Mouse (Mus musculus) heart, embryonic 14.5 days (tissue): ENCODE results near the gene Lpar3. TPM values are rescaled to one million over a fixed set of nuclear protein-coding genes. Genes with fewer than 3 reads are reported as not detected.
A peak's percentile ranks its signal among the peaks of the same experiment; 100 is the strongest.

Source experiments
- ATAC-seq: fragments of 200-750 bp; cut with Nextera tagmentation; 2 replicates; pipeline ENCODE4 v1.8.0; 2017; ENCODE audit warnings: low read depth, moderate TSS enrichment; ENCODE audit not compliant: insufficient number of reproducible peaks, insufficient read depth, low FRiP score
- H3K27ac ChIP-seq, 2 experiments: fragments of 200-500 bp in 1 of 2; fragments of 300-500 bp in 1 of 2; sonication (generic) in 1 of 2; replicated peaks in 1 of 2; 2 replicates each; pipeline ENCODE4 v1.5.1; 2012 to 2014; ENCODE audit warnings: low read depth in 2 of 2, low read length in 2 of 2, control low read depth in 1 of 2, mild to moderate bottlenecking in 1 of 2, mixed read lengths in 1 of 2; ENCODE audit not compliant: control insufficient read depth in 1 of 2, insufficient read depth in 1 of 2
- H3K27me3 ChIP-seq: fragments of 300-500 bp; sonication (generic); 2 replicates; pipeline ENCODE4 v1.6.1; 2014; ENCODE audit warnings: mild to moderate bottlenecking, low read length, control low read depth; ENCODE audit not compliant: control insufficient read depth, insufficient read depth
- H3K36me3 ChIP-seq: fragments of 300-500 bp; sonication (generic); 2 replicates; pipeline ENCODE4 v1.6.1; 2014; ENCODE audit warnings: mild to moderate bottlenecking, control low read depth, low read length, mixed read lengths; ENCODE audit not compliant: control insufficient read depth, insufficient read depth
- H3K4me1 ChIP-seq, 2 experiments: fragments of 200-500 bp in 1 of 2; fragments of 300-500 bp in 1 of 2; sonication (generic) in 1 of 2; 2 replicates each; pipeline ENCODE4 v1.6.1; 2012 to 2014; ENCODE audit warnings: low read length in 2 of 2, control low read depth in 1 of 2, mixed read lengths in 1 of 2; ENCODE audit not compliant: control insufficient read depth in 2 of 2, insufficient read depth in 2 of 2
- H3K4me2 ChIP-seq: fragments of 300-500 bp; sonication (generic); 2 replicates; pipeline ENCODE4 v1.6.1; 2014; ENCODE audit warnings: mild to moderate bottlenecking, low read length
- H3K4me3 ChIP-seq, 2 experiments: fragments of 200-500 bp in 1 of 2; fragments of 300-500 bp in 1 of 2; sonication (generic) in 1 of 2; 2 replicates each; pipeline ENCODE4 v1.5.1; 2012 to 2014; ENCODE audit warnings: low read length in 2 of 2, mild to moderate bottlenecking in 2 of 2, control low read depth in 1 of 2, low read depth in 1 of 2, moderate library complexity in 1 of 2; ENCODE audit not compliant: control insufficient read depth in 1 of 2, insufficient read depth in 1 of 2
- H3K9ac ChIP-seq: fragments of 300-500 bp; sonication (generic); 2 replicates; pipeline ENCODE4 v1.6.1; 2014; ENCODE audit warnings: mild to moderate bottlenecking, low read length
- H3K9me3 ChIP-seq: fragments of 300-500 bp; sonication (generic); 2 replicates; pipeline ENCODE4 v1.6.1; 2016; ENCODE audit warnings: low read length, control low read depth; ENCODE audit not compliant: control insufficient read depth
- WGBS: fragments of 180-500 bp; shearing (Covaris S2); extraction: QIAGEN DNeasy Blood & Tissue Kit; methylation state at CpG from one replicate; pipeline ENCODE4 v1.1.7; 2014; 5-methylcytosine and 5-hydroxymethylcytosine counted together
- polyA plus RNA-seq: library from polyadenylated mRNA; unstranded; fragments of >200 nt; fragmentation: Nextera tagmentation; extraction: Ambion mirVana; gene quantifications from 2 replicates; pipeline ENCODE4 v1.2.1, GENCODE M21; 2014

Gene Lpar3
- polyA plus RNA-seq, 1 experiment from 2014 or later: 46.3 TPM

DNA sequence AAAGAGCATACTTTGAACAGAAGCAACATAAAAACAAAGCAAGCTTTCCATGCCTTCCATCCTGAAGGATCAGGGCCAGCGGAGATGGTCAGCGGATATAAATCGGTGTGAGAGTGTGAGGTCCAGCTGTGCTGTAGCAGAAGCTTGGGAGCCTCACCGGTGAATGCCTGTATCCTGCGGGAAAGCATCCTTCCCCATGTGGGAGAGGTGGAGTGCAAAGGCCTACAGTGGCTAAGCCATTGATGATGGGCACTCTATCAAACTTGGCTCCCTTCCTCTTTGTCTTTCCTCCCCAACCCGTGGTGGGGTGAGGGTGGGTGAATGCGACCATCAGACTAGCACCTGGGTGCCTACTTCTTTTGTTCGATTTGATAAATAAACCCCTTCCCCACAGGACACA lies 88.8 kb downstream of the Lpar3 start:
- Histone ChIP-seq H3K4me1 (peaks cover 17 to 24% of the 10 kb centered on the region in 2 experiments), H3K27ac (no peak overlapping the region), H3K4me2 (no peak overlapping the region), H3K4me3 (no peak overlapping the region), H3K36me3 (no peaks in the 10 kb centered on the region), H3K9me3 (no peaks in the 10 kb centered on the region), H3K27me3 (no peaks in the 10 kb centered on the region), H3K9ac (no peak overlapping the region)
- no peak for ATAC-seq
- 78% methylated on average over 8 of the region's 8 CpGs for WGBS

- Histone ChIP-seq H3K36me3 (no peaks in the 10 kb centered on the region), H3K4me2 (no peak overlapping the region), H3K9ac (no peak overlapping the region), H3K27ac (no peak overlapping the region; a peak in 1 of 4 replicates), H3K9me3 (no peaks in the 10 kb centered on the region), H3K4me1 (peaks cover 17 to 24% of the 10 kb centered on the region in 2 experiments), H3K4me3 (no peak overlapping the region), H3K27me3 (no peaks in the 10 kb centered on the region)
- 23% methylated on average over 9 of the region's 9 CpGs for WGBS
- no peak for ATAC-seq
Measured at GRCm38 (mm10) chr3:146311121-146311538, 90.4 kb downstream of the Lpar3 start.

DNA sequence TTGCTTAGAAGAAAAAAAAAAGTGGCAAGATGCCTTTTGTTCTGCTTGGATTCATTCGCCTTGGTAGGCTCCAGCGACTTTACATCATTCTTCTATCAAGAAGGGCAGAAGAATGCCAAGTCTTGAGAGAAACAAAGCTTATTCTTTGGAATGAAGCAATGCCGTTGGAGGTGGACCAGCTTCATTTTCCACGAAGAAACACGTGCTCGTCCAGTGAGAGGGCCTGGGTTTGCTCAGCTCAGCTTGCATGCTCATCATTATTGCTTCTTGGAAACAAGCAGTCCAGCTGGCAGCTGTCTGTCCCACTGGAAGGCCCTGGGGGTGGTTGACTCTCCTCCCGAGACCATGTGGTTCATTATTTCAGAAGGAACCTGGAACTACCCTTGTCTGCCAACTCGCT lies 94.7 kb downstream of the Lpar3 start:
- Histone ChIP-seq H3K4me3 (no peak overlapping the region), H3K4me2 (no peak overlapping the region), H3K9me3 (no peaks in the 10 kb centered on the region), H3K36me3 (no peaks in the 10 kb centered on the region), H3K27ac (no peak overlapping the region), H3K4me1 (peaks cover 14 to 26% of the 10 kb centered on the region in 2 experiments), H3K9ac (no peak overlapping the region), H3K27me3 (no peaks in the 10 kb centered on the region)
- ATAC-seq: no peak
- WGBS: 90% methylated on average over 8 of the region's 8 CpGs

DNA sequence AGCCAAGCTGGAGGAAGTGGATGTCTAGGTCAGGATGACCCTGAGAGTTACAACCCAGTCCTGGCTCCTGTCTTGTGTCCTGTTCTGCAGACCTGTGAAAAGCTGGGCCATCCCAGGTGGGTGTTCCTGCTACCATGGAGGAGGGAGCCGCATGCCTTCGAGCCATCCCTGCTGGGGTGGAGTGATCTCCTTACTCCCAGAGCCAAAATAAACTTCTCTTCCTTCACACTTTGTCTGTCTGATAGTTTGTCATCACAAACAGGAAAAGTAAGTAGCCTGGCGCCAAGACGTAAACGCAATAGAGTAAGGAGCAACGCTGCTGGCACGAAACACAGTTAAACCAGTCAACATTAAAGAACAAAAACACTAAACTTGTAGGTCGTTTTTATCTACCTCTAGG lies 95.5 kb downstream of the Lpar3 start:
- Histone ChIP-seq H3K36me3 (no peaks in the 10 kb centered on the region), H3K4me3 (no peak overlapping the region), H3K4me2 (no peak overlapping the region), H3K27me3 (no peaks in the 10 kb centered on the region), H3K9me3 (no peaks in the 10 kb centered on the region), H3K9ac (no peak overlapping the region), H3K4me1 (peaks cover 8 to 20% of the 10 kb centered on the region in 2 experiments), H3K27ac (no peak overlapping the region)
- no peak for ATAC-seq
- 78% methylated on average over 8 of the region's 8 CpGs for WGBS

GRCm38 (mm10) chr3:146317366-146317765 lies 96.6 kb downstream of the Lpar3 start:
- Histone ChIP-seq H3K4me3 (no peak overlapping the region), H3K36me3 (no peaks in the 10 kb centered on the region), H3K4me1 (peaks cover 4 to 9% of the 10 kb centered on the region in 2 experiments; a peak in 3 of 4 replicates), H3K4me2 (no peak overlapping the region), H3K27ac (no peak overlapping the region), H3K9me3 (no peaks in the 10 kb centered on the region), H3K27me3 (no peaks in the 10 kb centered on the region), H3K9ac (no peak overlapping the region)
- no peak for ATAC-seq
- 85% methylated on average over 7 of the region's 7 CpGs for WGBS

DNA sequence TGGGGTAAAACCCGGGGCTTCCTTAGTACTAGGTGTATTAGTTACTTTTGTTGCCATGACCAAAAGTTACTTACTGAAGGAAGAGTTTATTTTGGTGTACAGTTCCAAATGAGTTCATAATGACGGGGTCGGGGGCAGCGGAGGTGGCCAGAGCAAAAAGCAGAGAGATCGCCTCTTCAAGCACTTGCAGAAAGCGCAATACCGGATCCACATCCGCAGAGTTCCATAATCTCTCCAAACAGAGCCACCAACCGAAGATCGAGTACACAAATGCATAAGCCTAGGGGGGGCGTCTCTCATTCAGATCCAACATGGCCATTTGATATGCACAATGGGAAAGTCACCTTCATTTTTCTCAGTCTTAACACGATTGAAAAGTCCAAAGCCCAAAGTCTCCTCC lies 97.1 kb downstream of the Lpar3 start:
- no peak for ATAC-seq
- peaks cover 4 to 9% of the 10 kb centered on the region in 2 experiments; a peak in 3 of 4 replicates for H3K4me1 ChIP-seq
- H3K4me2 ChIP-seq: no peak overlapping the region
- WGBS: 81% methylated on average over 12 of the region's 12 CpGs
- no peaks in the 10 kb centered on the region for H3K9me3 ChIP-seq
- H3K9ac ChIP-seq: no peak overlapping the region
- H3K27ac ChIP-seq: no peak overlapping the region
- no peaks in the 10 kb centered on the region for H3K27me3 ChIP-seq
- H3K36me3 ChIP-seq: no peaks in the 10 kb centered on the region
- H3K4me3 ChIP-seq: no peak overlapping the region

- no peak for ATAC-seq
- H3K9me3 ChIP-seq: no peaks in the 10 kb centered on the region
- no peaks in the 10 kb centered on the region for H3K36me3 ChIP-seq
- no peak overlapping the region for H3K27ac ChIP-seq
- WGBS: 77% methylated on average over 16 of the region's 16 CpGs
- peaks cover 4 to 9% of the 10 kb centered on the region in 2 experiments; a peak in 3 of 4 replicates for H3K4me1 ChIP-seq
- 0 out of 2 replicates have a peak overlapping the region, but pooled peaks have one; percentile 18 for H3K4me2 ChIP-seq
- no peaks in the 10 kb centered on the region for H3K27me3 ChIP-seq
- H3K4me3 ChIP-seq: no peak overlapping the region
- H3K9ac ChIP-seq: no peak overlapping the region; the same call in 1 of the 2 replicates
Measured at GRCm38 (mm10) chr3:146318520-146318938, 97.8 kb downstream of the Lpar3 start.

GRCm38 (mm10) chr3:146318987-146319386 lies 98.2 kb downstream of the Lpar3 start:
- Histone ChIP-seq H3K27me3 (no peaks in the 10 kb centered on the region), H3K9me3 (no peaks in the 10 kb centered on the region), H3K36me3 (no peaks in the 10 kb centered on the region), H3K9ac (peak overlapping the region; percentile 49; the same call in 1 of the 2 replicates), H3K4me1 (peaks cover 4 to 9% of the 10 kb centered on the region in 2 experiments; a peak in 3 of 4 replicates), H3K4me3 (no peak overlapping the region), H3K27ac (0 out of 4 replicates have a peak overlapping the region, but pooled peaks of 1 of the 2 experiments have one; percentile 15), H3K4me2 (peak overlapping the region; percentile 18; the same call in 1 of the 2 replicates)
- WGBS: 38% methylated on average over 13 of the region's 13 CpGs
- ATAC-seq: no peak
